Comparison of ENCODE assay signal across 8 mouse cellular contexts in the genomic region with DNA sequence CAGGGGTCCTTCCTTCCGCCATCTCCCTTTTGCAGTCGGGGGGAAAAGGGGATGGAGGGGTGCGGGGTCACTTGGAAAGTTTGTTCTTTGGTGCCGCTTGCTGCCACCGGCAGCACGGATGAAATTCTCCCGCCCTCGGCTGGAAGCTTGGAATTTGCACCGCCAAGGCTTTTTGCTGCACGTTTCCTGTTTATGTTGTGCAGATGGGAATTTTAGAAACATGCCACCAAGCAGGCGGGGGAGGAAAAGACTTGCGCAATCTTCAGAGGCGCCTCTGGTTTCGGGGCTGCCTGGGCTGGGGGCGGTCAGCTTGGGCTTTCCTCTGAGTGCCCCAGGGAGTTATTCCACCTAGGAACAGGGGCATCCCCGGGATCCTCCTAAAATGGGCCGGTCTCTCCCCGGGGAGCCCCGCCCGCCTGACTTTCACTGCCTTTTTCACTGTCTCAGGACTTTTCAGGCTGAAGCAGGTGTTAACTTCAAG. TPM values are rescaled to one million over a fixed set of nuclear protein-coding genes. Genes with fewer than 3 reads are reported as not detected.
DNase-seq lines count a peak whose midpoint lies in the region; ATAC-seq and TF ChIP-seq lines count a peak whose summit lies in the region.

No protein-coding gene starts in this region.

- peak overlapping the region; percentile 72 for H3K4me2 ChIP-seq in limb, embryonic 14.5 days (replicated peaks; ENCODE audit: low read depth, low read length, severe bottlenecking)
- peak overlapping the region; percentile 95 for H3K4me2 ChIP-seq in midbrain, embryonic 15.5 days

- peak overlapping the region; percentile 89 for H3K27ac ChIP-seq in kidney, adult 2 months (ENCODE audit: insufficient read depth, low read depth, low read length)
- peak overlapping the region; percentile 95 for H3K27ac ChIP-seq in limb, embryonic 14.5 days (replicated peaks; ENCODE audit: low read depth, low read length)
- H3K27ac ChIP-seq in midbrain, embryonic 15.5 days, result peak overlapping the region; percentile 96

- peak overlapping the region; percentile 81 for H3K4me3 ChIP-seq in kidney, adult 2 months (ENCODE audit: insufficient read depth, low read depth, low read length)
- peak overlapping the region; percentile 91 for H3K4me3 ChIP-seq in limb, embryonic 14.5 days (replicated peaks; ENCODE audit: low read length)
- H3K4me3 ChIP-seq in midbrain, embryonic 15.5 days, result peak overlapping the region; percentile 77

- peak; percentile 75 for DNase-seq in ovary, adult 18-20 months (ENCODE audit: low spot score)
- DNase-seq in ovary, postnatal 10 days (ENCODE audit: low spot score), result no peak
- peak; percentile 67 for DNase-seq in embryo, embryonic 11 days
- peak; percentile 80 to 81 for DNase-seq in heart, adult 9 months (ENCODE audit: low spot score in 2 of 2)
- peak; percentile 88 for DNase-seq in kidney, adult 2 months
- DNase-seq in limb, embryonic 14.5 days (ENCODE audit: low spot score), result peak; percentile 51
- peak; percentile 35 for DNase-seq in thymus, postnatal 0 days (ENCODE audit: low spot score)

- peak; percentile 10; the same call in 1 of the 2 replicates for ATAC-seq in limb, embryonic 14.5 days (ENCODE audit: low FRiP score, low read depth)
- peak; percentile 13; the same call in 1 of the 2 replicates for ATAC-seq in midbrain, embryonic 15.5 days (replicated peaks)

- no peak for TF ChIP-seq CTCF in kidney, adult 2 months (conservative IDR thresholded peaks at IDR 0.05; ENCODE audit: insufficient read depth, insufficient read length, low read depth, low read length)

- H3K9ac ChIP-seq in limb, embryonic 14.5 days (ENCODE audit: low read depth, low read length, severe bottlenecking), result peak overlapping the region; percentile 90
- peak overlapping the region; percentile 85 for H3K9ac ChIP-seq in midbrain, embryonic 15.5 days

- no peaks in the 10 kb centered on the region for H3K27me3 ChIP-seq in kidney, adult 2 months (replicated peaks; ENCODE audit: control insufficient read depth, insufficient read depth, low read length)
- no peaks in the 10 kb centered on the region for H3K27me3 ChIP-seq in limb, embryonic 14.5 days (ENCODE audit: control insufficient read depth, insufficient read depth, low read length)
- 0 out of 2 replicates have a peak, but pooled peaks cover 8% of the 10 kb centered on the region for H3K27me3 ChIP-seq in midbrain, embryonic 15.5 days (replicated peaks)

- TF ChIP-seq POLR2A in kidney, adult 2 months (IDR thresholded peaks at IDR 0.05; ENCODE audit: low read depth, low read length), result no peak
- no peak for TF ChIP-seq POLR2A in limb, embryonic 14.5 days (IDR thresholded peaks at IDR 0.05; ENCODE audit: borderline replicate concordance, extremely low read depth, insufficient read depth, insufficient read length)

- no peaks in the 10 kb centered on the region for H3K36me3 ChIP-seq in kidney, adult 2 months (ENCODE audit: control insufficient read depth, insufficient read depth, low read length)
- H3K36me3 ChIP-seq in limb, embryonic 14.5 days (ENCODE audit: control insufficient read depth, insufficient read depth, low read length), result no peaks in the 10 kb centered on the region
- H3K36me3 ChIP-seq in midbrain, embryonic 15.5 days (replicated peaks), result no peaks in the 10 kb centered on the region

- peaks cover 2% of the 10 kb centered on the region; the same call in 1 of the 2 replicates for H3K4me1 ChIP-seq in kidney, adult 2 months (ENCODE audit: control insufficient read depth, insufficient read depth, low read length)
- H3K4me1 ChIP-seq in limb, embryonic 14.5 days (ENCODE audit: control insufficient read depth, insufficient read depth, low read length), result peaks cover 13% of the 10 kb centered on the region; the same call in 1 of the 2 replicates
- H3K4me1 ChIP-seq in midbrain, embryonic 15.5 days, result peaks cover 30% of the 10 kb centered on the region

- no peaks in the 10 kb centered on the region for H3K9me3 ChIP-seq in limb, embryonic 14.5 days (ENCODE audit: control insufficient read depth, low read length)
- no peaks in the 10 kb centered on the region for H3K9me3 ChIP-seq in midbrain, embryonic 15.5 days

- WGBS in kidney, adult 2 months, result 2% methylated on average over 20 of the region's 20 CpGs
- WGBS in limb, embryonic 14.5 days, result under 1% methylated on average over 20 of the region's 20 CpGs
- WGBS in midbrain, embryonic 15.5 days, result under 1% methylated on average over 20 of the region's 20 CpGs

RNA-seq across cellular contexts. Expression of a gene that starts 0.5 kb away (rescaled TPM):
- polyA plus RNA-seq in kidney, adult 2 months (2012; rRNA removed), result 23.3 and 24.9 TPM in 2 replicates
- polyA plus RNA-seq in limb, embryonic 14.5 days (2012; rRNA removed), result 24.7 and 25.8 TPM in 2 replicates
- 24.7 and 29.0 TPM in 2 replicates for polyA plus RNA-seq in limb, embryonic 14.5 days (2014; fragmentation: Nextera tagmentation; extraction: Ambion mirVana)
- polyA plus RNA-seq in midbrain, embryonic 15.5 days (2015; fragmentation: Nextera tagmentation; extraction: Ambion mirVana), result 63.9 and 69.6 TPM in 2 replicates
- polyA plus RNA-seq in thymus, postnatal 0 days (2015; fragmentation: Nextera tagmentation; extraction: Ambion mirVana), result 6.1 and 7.0 TPM in 2 replicates

RNA-seq across cellular contexts. Expression of a gene that starts 12.3 kb away (rescaled TPM):
- polyA plus RNA-seq in kidney, adult 2 months (2012; rRNA removed), result 12.0 and 13.2 TPM in 2 replicates
- 1.8 and 2.6 TPM in 2 replicates for polyA plus RNA-seq in limb, embryonic 14.5 days (2012; rRNA removed)
- polyA plus RNA-seq in limb, embryonic 14.5 days (2014; fragmentation: Nextera tagmentation; extraction: Ambion mirVana), result 2.6 and 3.3 TPM in 2 replicates
- 4.3 and 4.8 TPM in 2 replicates for polyA plus RNA-seq in midbrain, embryonic 15.5 days (2015; fragmentation: Nextera tagmentation; extraction: Ambion mirVana)
- polyA plus RNA-seq in thymus, postnatal 0 days (2015; fragmentation: Nextera tagmentation; extraction: Ambion mirVana), result 19.3 and 25.1 TPM in 2 replicates
